Comparison of ENCODE assay signal across 20 mouse cellular contexts in the genomic region with DNA sequence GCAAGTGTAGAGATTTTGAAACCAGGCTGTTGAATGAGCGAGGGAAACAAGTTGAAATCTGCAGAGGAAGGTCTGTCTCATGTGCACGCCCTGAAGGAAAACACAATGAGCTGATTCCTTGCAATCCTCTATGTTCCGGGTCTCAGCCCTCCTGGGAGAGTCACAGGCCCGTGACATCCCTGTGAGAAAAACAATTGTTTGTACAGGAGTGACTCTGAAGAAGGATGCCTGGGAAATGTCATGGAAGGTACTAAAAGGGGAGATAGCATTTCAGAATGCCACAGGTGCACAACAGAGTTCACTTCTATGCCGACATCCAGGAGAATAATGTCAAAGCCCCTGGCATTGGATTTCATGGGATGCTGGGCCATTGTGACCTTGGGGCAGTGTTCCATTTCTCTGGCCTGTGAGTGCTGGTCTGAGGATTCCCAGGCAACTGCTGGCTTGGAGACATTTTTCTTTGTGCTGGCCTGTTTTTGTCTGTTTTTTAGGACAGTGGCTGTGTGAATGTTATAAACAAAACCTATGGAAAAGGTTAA.
DNase-seq lines count a peak whose midpoint lies in the region; ATAC-seq and TF ChIP-seq lines count a peak whose summit lies in the region.
"Had no signal": no experiment of that assay in that cellular context is flagged by ENCODE, and none has a peak within 500 bp of the region (broad histone marks: within the 10 kb centered on the region; RNA-seq: fewer than 3 reads in every experiment).

No protein-coding gene starts in this region.

- no peak overlapping the region for H3K9ac ChIP-seq in kidney, embryonic 14.5 days (ENCODE audit: low read depth, low read length)
- H3K9ac ChIP-seq: forebrain, embryonic 15.5 days; heart, embryonic 15.5 days; hindbrain, embryonic 15.5 days had no signal

- TF ChIP-seq CTCF in layer of hippocampus, adult 2 months (conservative IDR thresholded peaks at IDR 0.05) = no peak
- no peak for TF ChIP-seq CTCF in Patski (IDR thresholded peaks at IDR 0.05)

- ATAC-seq in kidney, embryonic 14.5 days (ENCODE audit: low FRiP score, low TSS enrichment) = peak; percentile 84
- ATAC-seq in Patski = peak; percentile 32
- ATAC-seq: activated CD4-positive, CD25-positive, alpha-beta regulatory T cell, adult 4 months; forebrain, embryonic 15.5 days had no signal

- no peak overlapping the region for H3K4me2 ChIP-seq in kidney, embryonic 14.5 days (replicated peaks; ENCODE audit: low read depth, low read length)
- H3K4me2 ChIP-seq: forebrain, embryonic 15.5 days; heart, embryonic 11.5 days; heart, embryonic 15.5 days; hindbrain, embryonic 15.5 days had no signal

- CTCF ChIA-PET in Patski (lab: Charles Lee) = no interaction called here

- 29% methylated on average over 5 of the region's 5 CpGs for WGBS in kidney, embryonic 14.5 days

- no peaks in the 10 kb centered on the region for H3K4me1 ChIP-seq in kidney, embryonic 14.5 days (ENCODE audit: control insufficient read depth, insufficient read depth, low read length)
- H3K4me1 ChIP-seq: forebrain, embryonic 15.5 days; heart, embryonic 15.5 days; hindbrain, embryonic 15.5 days had no signal

- peak; percentile 23 for DNase-seq in embryo, embryonic 10.5 days (ENCODE audit: low spot score)
- no peak for DNase-seq in embryo, embryonic 9.5 days (ENCODE audit: extremely low spot score)
- no peak for DNase-seq in kidney, adult 11 months
- DNase-seq in layer of hippocampus, adult 2 months (ENCODE audit: low spot score in 2 of 2) = no peak
- DNase-seq in layer of hippocampus, adult 18-20 months (ENCODE audit: low spot score in 2 of 2) = no peak
- DNase-seq in Patski (ENCODE audit: low read depth, low spot score) = no peak
- DNase-seq in left cerebral cortex, adult 8-10 months (ENCODE audit: low spot score in 2 of 2) = no peak
- DNase-seq: adrenal gland, postnatal 25 days; cerebellum, adult 18-20 months; cerebellum, adult 9-11 months; cerebellum, postnatal 36 days; gastrocnemius, postnatal 36 days; heart, adult 18-20 months; heart, postnatal 14 days had no signal

- no peak overlapping the region for H3K4me3 ChIP-seq in kidney, embryonic 14.5 days (ENCODE audit: low read length)
- H3K4me3 ChIP-seq in layer of hippocampus, adult 2 months = no peak overlapping the region
- H3K4me3 ChIP-seq: forebrain, embryonic 15.5 days; heart, embryonic 15.5 days; hindbrain, embryonic 15.5 days had no signal

- POLR2A ChIA-PET in Patski (lab: Charles Lee) = no interaction called here

- no peaks in the 10 kb centered on the region for H3K27me3 ChIP-seq in kidney, embryonic 14.5 days (ENCODE audit: control insufficient read depth, insufficient read depth, low read length)
- H3K27me3 ChIP-seq in Patski = peaks cover 9% of the 10 kb centered on the region
- H3K27me3 ChIP-seq: forebrain, embryonic 15.5 days; heart, embryonic 15.5 days; hindbrain, embryonic 15.5 days had no signal

- H3K27ac ChIP-seq in kidney, embryonic 14.5 days (ENCODE audit: low read depth, low read length) = no peak overlapping the region; the same call in 1 of the 2 replicates
- H3K27ac ChIP-seq in layer of hippocampus, adult 2 months = peak overlapping the region; percentile 70
- H3K27ac ChIP-seq: forebrain, embryonic 15.5 days; heart, embryonic 15.5 days; hindbrain, embryonic 15.5 days had no signal

- no peaks in the 10 kb centered on the region for H3K9me3 ChIP-seq in kidney, embryonic 14.5 days (ENCODE audit: control insufficient read depth, low read length)
- H3K9me3 ChIP-seq: forebrain, embryonic 15.5 days; heart, embryonic 15.5 days; hindbrain, embryonic 15.5 days had no signal

- in situ Hi-C loops in Patski (cut with MboI; ENCODE audit: low pct_unique_long_range_greater_than_20kb) = no loop called here

- H3K36me3 ChIP-seq in kidney, embryonic 14.5 days (ENCODE audit: control insufficient read depth, insufficient read depth, low read length) = no peaks in the 10 kb centered on the region
- H3K36me3 ChIP-seq: forebrain, embryonic 15.5 days; heart, embryonic 15.5 days; hindbrain, embryonic 15.5 days had no signal
